Mouse (Mus musculus): ENCODE measurements around the gene Rpp25.
A peak's percentile ranks its signal among the peaks of the same experiment; 100 is the strongest.

DNA sequence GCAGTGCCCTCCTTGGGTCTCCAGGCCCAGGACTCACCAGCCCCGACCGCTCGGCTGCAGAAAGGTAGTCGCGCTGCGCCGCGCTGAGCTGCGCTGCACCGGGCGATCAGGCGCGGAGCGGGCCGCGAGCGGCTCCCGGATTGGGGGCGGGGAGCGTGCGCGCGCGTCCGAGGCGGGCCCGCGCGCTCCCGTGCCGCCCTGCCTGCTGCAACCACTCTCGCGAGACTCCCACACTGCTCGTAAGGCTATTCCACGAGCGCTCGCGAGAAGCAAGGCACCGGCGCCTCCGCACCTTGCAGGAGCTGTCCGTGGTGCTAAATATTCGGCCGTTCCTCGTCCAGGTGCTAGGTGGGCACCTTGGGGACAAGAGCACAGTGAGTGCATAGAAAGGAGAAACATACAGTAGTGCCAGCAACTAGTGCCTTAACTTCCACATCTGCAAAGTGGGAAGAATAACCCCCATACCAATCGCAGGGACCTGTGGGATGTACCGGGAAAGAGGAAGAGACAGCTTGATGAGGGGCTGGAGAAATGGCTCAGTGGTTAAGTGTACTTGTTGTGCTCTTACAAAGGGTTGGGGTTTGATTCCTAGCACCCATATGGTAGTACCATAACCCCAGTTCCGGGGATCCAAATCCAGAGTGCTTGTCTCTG lies 35.8 kb upstream of the Rpp25 start, which contains the start of gene Scamp5:
- TF ChIP-seq CTCF (IDR thresholded peaks at IDR 0.05; ENCODE audit: low read depth) (no peak), EP300 (IDR thresholded peaks at IDR 0.05; ENCODE audit: low read depth) (peak; percentile 93)

All from heart, postnatal 0 days (tissue).